Mouse (Mus musculus) CH12.LX (cell line): Measurements from ENCODE around the gene Ankub1. TPM values are rescaled to one million over a fixed set of nuclear protein-coding genes. Genes with fewer than 3 reads are reported as not detected.

Experiments used
- DNase-seq: peaks from one replicate; pipeline ENCODE4 v3.0.0-alpha.2; 2013; ENCODE audit errors: extremely low read depth
- H3K27ac ChIP-seq: 2 replicates; pipeline ENCODE4 v1.5.1; 2012; ENCODE audit warnings: low read depth, mild to moderate bottlenecking, control low read depth, moderate library complexity; ENCODE audit not compliant: insufficient read depth
- H3K27me3 ChIP-seq: replicated peaks from 2 replicates; pipeline ENCODE3; 2012; ENCODE audit warnings: inconsistent platforms
- H3K36me3 ChIP-seq, 2 experiments: replicated peaks in 1 of 2; 2 replicates each; pipeline versions ENCODE3 to v1.6.1; 2012; ENCODE audit warnings: inconsistent platforms in 1 of 2, low read length in 1 of 2, mild to moderate bottlenecking in 1 of 2, mixed read lengths in 1 of 2, moderate library complexity in 1 of 2; ENCODE audit not compliant: control insufficient read depth in 1 of 2, insufficient read depth in 1 of 2
- H3K4me1 ChIP-seq, 2 experiments: 2 replicates each; pipeline ENCODE4 v1.6.1; 2012; ENCODE audit warnings: inconsistent platforms in 1 of 2, moderate library complexity in 1 of 2; ENCODE audit not compliant: insufficient read depth in 2 of 2, control insufficient read depth in 1 of 2
- H3K4me2 ChIP-seq: 2 replicates; pipeline ENCODE4 v1.6.1; 2012; ENCODE audit warnings: low read depth, mild to moderate bottlenecking, control low read depth; ENCODE audit not compliant: poor library complexity, insufficient read depth, severe bottlenecking
- H3K4me3 ChIP-seq, 3 experiments: fragments of 150-350 bp in 1 of 3; sonication (generic) in 1 of 3; replicated peaks in 1 of 3; 2 replicates each; pipeline versions ENCODE3 to v1.5.1; 2011 to 2012; ENCODE audit warnings: low read depth in 2 of 3, low read length in 2 of 3, mild to moderate bottlenecking in 2 of 3, moderate library complexity in 2 of 3, control low read depth in 1 of 3, improper control_type of control experiment in 1 of 3, inconsistent platforms in 1 of 3, mixed read lengths in 1 of 3; ENCODE audit not compliant: poor library complexity in 1 of 3
- H3K79me2 ChIP-seq: replicated peaks from 2 replicates; pipeline ENCODE4 v1.6.1; 2012; ENCODE audit warnings: mild to moderate bottlenecking, moderate library complexity; ENCODE audit not compliant: control insufficient read depth, poor library complexity, insufficient read depth, severe bottlenecking; ENCODE audit errors: extremely low read depth
- H3K9ac ChIP-seq: 2 replicates; pipeline ENCODE4 v1.6.1; 2012; ENCODE audit warnings: low read depth, mild to moderate bottlenecking, control low read depth, moderate library complexity; ENCODE audit not compliant: insufficient read depth
- H3K9me3 ChIP-seq: replicated peaks from 2 replicates; pipeline ENCODE3; 2012; ENCODE audit warnings: low read length, inconsistent platforms, mixed read lengths
- BHLHE40 ChIP-seq: IDR thresholded peaks from 2 replicates; pipeline ENCODE4 v1.6.1; 2011; ENCODE audit warnings: mild to moderate bottlenecking, low read depth, low read length, improper control_type of control experiment
- CHD2 ChIP-seq: IDR thresholded peaks from 2 replicates; pipeline ENCODE4 v1.6.1; 2011; ENCODE audit warnings: low read length, improper control_type of control experiment
- CTCF ChIP-seq, 2 experiments: IDR thresholded peaks in 1 of 2; conservative IDR thresholded peaks in 1 of 2; 2 replicates each; pipeline ENCODE4 v1.5.1; 2011 to 2012; ENCODE audit warnings: low read depth in 2 of 2, low read length in 2 of 2, improper control_type of control experiment in 1 of 2, inconsistent platforms in 1 of 2, mild to moderate bottlenecking in 1 of 2, moderate library complexity in 1 of 2
- ETS1 ChIP-seq: conservative IDR thresholded peaks from 2 replicates; pipeline ENCODE4 v1.6.1; 2012; ENCODE audit warnings: low read depth, mild to moderate bottlenecking, inconsistent platforms, low read length, improper control_type of control experiment, moderate library complexity
- GABPA ChIP-seq: IDR thresholded peaks from 2 replicates; pipeline ENCODE4 v1.6.1; 2012; ENCODE audit warnings: low read depth, low read length, improper control_type of control experiment, inconsistent platforms; ENCODE audit not compliant: insufficient replicate concordance
- HCFC1 ChIP-seq: IDR thresholded peaks from 2 replicates; pipeline ENCODE4 v1.6.1; 2012; ENCODE audit warnings: low read depth, mild to moderate bottlenecking, inconsistent platforms, low read length, improper control_type of control experiment
- IRF4 ChIP-seq: IDR thresholded peaks from 2 replicates; pipeline ENCODE4 v1.6.1; 2014; ENCODE audit warnings: low read depth, mild to moderate bottlenecking, inconsistent platforms, low read length, improper control_type of control experiment
- KAT2A ChIP-seq: IDR thresholded peaks from 2 replicates; pipeline ENCODE4 v1.6.1; 2012; ENCODE audit warnings: low read length, improper control_type of control experiment, inconsistent platforms; ENCODE audit not compliant: insufficient replicate concordance
- MAZ ChIP-seq: IDR thresholded peaks from 2 replicates; pipeline ENCODE4 v1.6.1; 2012; ENCODE audit warnings: low read depth, mild to moderate bottlenecking, inconsistent platforms, low read length, improper control_type of control experiment, moderate library complexity
- MXI1 ChIP-seq: IDR thresholded peaks from 2 replicates; pipeline ENCODE4 v1.6.1; 2011; ENCODE audit warnings: mild to moderate bottlenecking, low read depth, low read length, improper control_type of control experiment
- MYC ChIP-seq: IDR thresholded peaks from 2 replicates; pipeline ENCODE4 v1.6.1; 2011; ENCODE audit warnings: low read depth, mild to moderate bottlenecking, improper control_type of control experiment, low read length
- NELFE ChIP-seq: IDR thresholded peaks from 2 replicates; pipeline ENCODE4 v1.6.1; 2011; ENCODE audit warnings: low read depth, low read length, improper control_type of control experiment
- PAX5 ChIP-seq: IDR thresholded peaks from 2 replicates; pipeline ENCODE4 v1.6.1; 2012; ENCODE audit warnings: low read length, inconsistent platforms, mixed read lengths
- POLR2A ChIP-seq: IDR thresholded peaks from 2 replicates; pipeline ENCODE4 v1.6.1; 2011; ENCODE audit warnings: low read depth, mild to moderate bottlenecking, improper control_type of control experiment, low read length
- POLR2AphosphoS2 ChIP-seq: IDR thresholded peaks from 2 replicates; pipeline ENCODE4 v1.6.1; 2011; ENCODE audit warnings: low read depth, low read length, improper control_type of control experiment
- RAD21 ChIP-seq: IDR thresholded peaks from 2 replicates; pipeline ENCODE4 v1.6.1; 2011; ENCODE audit warnings: low read depth, mild to moderate bottlenecking, low read length, improper control_type of control experiment, moderate library complexity
- RCOR1 ChIP-seq: conservative IDR thresholded peaks from 2 replicates; pipeline ENCODE4 v1.6.1; 2012; ENCODE audit warnings: low read depth, mild to moderate bottlenecking, inconsistent platforms, low read length, improper control_type of control experiment
- SIN3A ChIP-seq: IDR thresholded peaks from 2 replicates; pipeline ENCODE4 v1.6.1; 2012; ENCODE audit warnings: low read length, improper control_type of control experiment, inconsistent platforms
- SMC3 ChIP-seq: IDR thresholded peaks from 2 replicates; pipeline ENCODE4 v1.6.1; 2011; ENCODE audit warnings: low read depth, low read length, improper control_type of control experiment
- TBP ChIP-seq: conservative IDR thresholded peaks from 2 replicates; pipeline ENCODE4 v1.6.1; 2011; ENCODE audit warnings: low read depth, low read length, improper control_type of control experiment
- TCF12 ChIP-seq: IDR thresholded peaks from 2 replicates; pipeline ENCODE4 v1.6.1; 2014; ENCODE audit warnings: low read depth, mild to moderate bottlenecking, inconsistent platforms, low read length, improper control_type of control experiment
- USF1 ChIP-seq: IDR thresholded peaks from 2 replicates; pipeline ENCODE4 v1.6.1; 2014; ENCODE audit warnings: low read depth, mild to moderate bottlenecking, inconsistent platforms, low read length, improper control_type of control experiment
- USF2 ChIP-seq: conservative IDR thresholded peaks from 2 replicates; pipeline ENCODE4 v1.6.1; 2011; ENCODE audit warnings: low read depth, low read length, improper control_type of control experiment
- ZC3H11A ChIP-seq: IDR thresholded peaks from 2 replicates; pipeline ENCODE4 v1.6.1; 2012; ENCODE audit warnings: low read depth, mild to moderate bottlenecking, inconsistent platforms, low read length, improper control_type of control experiment
- ZKSCAN1 ChIP-seq: IDR thresholded peaks from 2 replicates; pipeline ENCODE4 v1.6.1; 2012; ENCODE audit warnings: low read depth, inconsistent platforms, low read length, improper control_type of control experiment, borderline replicate concordance
- ZMIZ1 ChIP-seq: IDR thresholded peaks from 2 replicates; pipeline ENCODE4 v1.6.1; 2012; ENCODE audit warnings: low read depth, mild to moderate bottlenecking, inconsistent platforms, low read length, improper control_type of control experiment
- dilution Hi-C: fragments of 300-500 bp; cut with MboI; formaldehyde crosslinking; loops from 2 replicates; pipeline ENCODE4 v1.14.3; 2020; ENCODE audit warnings: low sequenced_read_pairs; ENCODE audit not compliant: extremely low pct_unique_long_range_greater_than_20kb, extremely low pct_ligation_motif_present
- in situ Hi-C: fragments of 300-500 bp; cut with MboI; formaldehyde crosslinking; loops from 3 replicates; pipeline ENCODE4 v1.14.3; 2019; ENCODE audit warnings: low sequenced_read_pairs, low pct_ligation_motif_present, low pct_unique_long_range_greater_than_20kb, mixed read lengths
- polyA plus RNA-seq: library from polyadenylated mRNA; unstranded; fragments of >175 nt; gene quantifications from 2 replicates; pipeline ENCODE4 v1.2.1, GENCODE M21; 2012; ENCODE audit warnings: low read depth; ENCODE audit not compliant: insufficient read length
- total RNA-seq, 2 experiments: library from RNA; depleted of rRNA; stranded (reverse); fragments of 300-350 nt in 1 of 2; fragments of >200 nt in 1 of 2; gene quantifications; 2 replicates each; pipeline ENCODE4 v1.2.3; 2012 to 2014

Ankub1 gene
- total and polyA plus RNA-seq, 3 experiments = 0.14 TPM; not detected in 2

- no peak for TF ChIP-seq MAZ
- no peak for TF ChIP-seq TCF12
- TF ChIP-seq RCOR1 = no peak
- TF ChIP-seq SIN3A = no peak
- TF ChIP-seq RAD21 = peak; percentile 72
- TF ChIP-seq IRF4 = 0 out of 2 replicates have a peak, but pooled peaks have one; percentile 9
- TF ChIP-seq ZKSCAN1 = no peak
- TF ChIP-seq ZC3H11A = peak; percentile 50
- TF ChIP-seq MXI1 = no peak
- no peak for TF ChIP-seq MYC
- no peak for TF ChIP-seq NELFE
- TF ChIP-seq GABPA = no peak
- peak; percentile 91 for TF ChIP-seq SMC3
- TF ChIP-seq POLR2A = no peak
- TF ChIP-seq ZMIZ1 = no peak
- no peak for TF ChIP-seq CHD2
- TF ChIP-seq CTCF (conservative IDR thresholded peaks at IDR 0.05 in 1 of 2, IDR thresholded peaks at IDR 0.05 in 1 of 2; ENCODE audit: low read depth in 2 of 2, low read length in 2 of 2) = peak; percentile 61 to 88
- no peak for TF ChIP-seq TBP
- in situ Hi-C loops = loop anchor here (5.0 kb wide), 1 partner anchor 163 kb away; no protein-coding TSS in a partner anchor
These were observed 67.2 kb downstream of the Ankub1 start for GRCm38 (mm10) chr3:57625275-57625997.

GRCm38 (mm10) chr3:57619718-57620117 lies 72.9 kb downstream of the Ankub1 start:
- Histone ChIP-seq H3K9ac (no peak overlapping the region), H3K4me3 (no peak overlapping the region), H3K4me1 (no peaks in the 10 kb centered on the region), H3K4me2 (no peak overlapping the region), H3K27me3 (no peaks in the 10 kb centered on the region), H3K36me3 (no peaks in the 10 kb centered on the region), H3K79me2 (no peaks in the 10 kb centered on the region), H3K27ac (no peak overlapping the region), H3K9me3 (no peaks in the 10 kb centered on the region)
- dilution Hi-C loops (no loop called here), in situ Hi-C loops (loop anchor here (25.0 kb wide), 1 partner anchor 357 kb away; no protein-coding TSS in a partner anchor)
- no peak for TF ChIP-seq HCFC1
- TF ChIP-seq KAT2A = no peak
- peak; percentile 6; the same call in 1 of the 2 replicates for TF ChIP-seq ZC3H11A
- no peak for TF ChIP-seq CHD2
- no peak for TF ChIP-seq BHLHE40
- peak; percentile 65 for TF ChIP-seq SMC3
- no peak for TF ChIP-seq ETS1
- TF ChIP-seq MXI1 = no peak
- no peak for TF ChIP-seq PAX5
- TF ChIP-seq CTCF (conservative IDR thresholded peaks at IDR 0.05 in 1 of 2, IDR thresholded peaks at IDR 0.05 in 1 of 2; ENCODE audit: low read depth in 2 of 2, low read length in 2 of 2) = peak; percentile 17 to 76; a peak in 2 of 4 replicates
- TF ChIP-seq USF2 = no peak
- TF ChIP-seq SIN3A = no peak
- TF ChIP-seq RAD21 = peak; percentile 69
- no peak for TF ChIP-seq TCF12
- no peak for TF ChIP-seq USF1
- no peak for TF ChIP-seq POLR2AphosphoS2
- peak; percentile 30 for DNase-seq

More at GRCm38 (mm10) chr3:57625275-57625997, 67.2 kb downstream of the Ankub1 start:
- H3K9me3 ChIP-seq = no peaks in the 10 kb centered on the region
- no peaks in the 10 kb centered on the region for H3K27me3 ChIP-seq
- dilution Hi-C loops = no loop called here
- DNase-seq = peak; percentile 77
- H3K4me1 ChIP-seq = peaks cover 0 to 2% of the 10 kb centered on the region in 2 experiments; a peak in 2 of 4 replicates
- H3K9ac ChIP-seq = no peak overlapping the region
- no peaks in the 10 kb centered on the region for H3K36me3 ChIP-seq
- no peak overlapping the region for H3K4me3 ChIP-seq
- no peaks in the 10 kb centered on the region for H3K79me2 ChIP-seq
- peak overlapping the region; percentile 93 for H3K4me2 ChIP-seq
- H3K27ac ChIP-seq = no peak overlapping the region
